Mouse (Mus musculus) CH12.LX (cell line): ENCODE results near the gene Mgat5b.

Experiments used
- CHD2 ChIP-seq: IDR thresholded peaks from 2 replicates; pipeline ENCODE4 v1.6.1; 2011; ENCODE audit warnings: low read length, improper control_type of control experiment
- CTCF ChIP-seq, 2 experiments: IDR thresholded peaks in 1 of 2; conservative IDR thresholded peaks in 1 of 2; 2 replicates each; pipeline ENCODE4 v1.5.1; 2011 to 2012; ENCODE audit warnings: low read depth in 2 of 2, low read length in 2 of 2, improper control_type of control experiment in 1 of 2, inconsistent platforms in 1 of 2, mild to moderate bottlenecking in 1 of 2, moderate library complexity in 1 of 2
- E2F4 ChIP-seq: IDR thresholded peaks from 2 replicates; pipeline ENCODE4 v1.6.1; 2011; ENCODE audit warnings: low read depth, low read length, improper control_type of control experiment; ENCODE audit not compliant: insufficient replicate concordance
- EP300 ChIP-seq: IDR thresholded peaks from 2 replicates; pipeline ENCODE4 v1.6.1; 2011; ENCODE audit warnings: low read length, improper control_type of control experiment
- IRF4 ChIP-seq: IDR thresholded peaks from 2 replicates; pipeline ENCODE4 v1.6.1; 2014; ENCODE audit warnings: low read depth, mild to moderate bottlenecking, inconsistent platforms, low read length, improper control_type of control experiment
- JUN ChIP-seq: IDR thresholded peaks from 2 replicates; pipeline ENCODE4 v1.6.1; 2011; ENCODE audit warnings: low read depth, mild to moderate bottlenecking, low read length, improper control_type of control experiment, moderate library complexity; ENCODE audit not compliant: insufficient read depth
- KAT2A ChIP-seq: IDR thresholded peaks from 2 replicates; pipeline ENCODE4 v1.6.1; 2012; ENCODE audit warnings: low read length, improper control_type of control experiment, inconsistent platforms; ENCODE audit not compliant: insufficient replicate concordance
- MYC ChIP-seq: IDR thresholded peaks from 2 replicates; pipeline ENCODE4 v1.6.1; 2011; ENCODE audit warnings: low read depth, mild to moderate bottlenecking, improper control_type of control experiment, low read length
- NRF1 ChIP-seq: IDR thresholded peaks from 2 replicates; pipeline ENCODE4 v1.6.1; 2014; ENCODE audit warnings: low read depth, mild to moderate bottlenecking, inconsistent platforms, low read length, improper control_type of control experiment, moderate library complexity
- SIN3A ChIP-seq: IDR thresholded peaks from 2 replicates; pipeline ENCODE4 v1.6.1; 2012; ENCODE audit warnings: low read length, improper control_type of control experiment, inconsistent platforms
- TBP ChIP-seq: conservative IDR thresholded peaks from 2 replicates; pipeline ENCODE4 v1.6.1; 2011; ENCODE audit warnings: low read depth, low read length, improper control_type of control experiment

DNA sequence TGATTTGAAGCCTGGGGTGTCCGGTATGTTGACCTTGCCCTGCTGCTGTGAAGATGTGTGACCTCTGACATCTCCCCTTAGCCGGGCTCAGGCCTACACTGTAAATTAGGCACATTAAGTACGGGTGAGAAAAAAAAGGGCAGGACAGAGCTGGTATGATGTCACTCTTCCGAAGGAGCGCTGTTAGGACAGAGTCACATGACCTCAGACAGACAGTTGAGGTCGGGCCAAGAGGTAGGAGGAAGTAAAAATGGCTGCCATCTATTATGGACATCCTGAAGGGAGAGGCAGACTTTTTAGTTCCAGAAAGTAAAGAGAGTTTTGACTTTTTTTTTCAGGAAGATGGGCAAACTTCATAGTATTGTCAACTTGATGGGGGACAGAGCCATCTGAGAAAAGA, 73.3 kb downstream of the Mgat5b start:
- TF ChIP-seq IRF4 (no peak), SIN3A (no peak), CTCF (conservative IDR thresholded peaks at IDR 0.05 in 1 of 2, IDR thresholded peaks at IDR 0.05 in 1 of 2; ENCODE audit: low read depth in 2 of 2, low read length in 2 of 2) (no peak), MYC (no peak), E2F4 (no peak), NRF1 (no peak), KAT2A (no peak), TBP (no peak), JUN (no peak), CHD2 (no peak), EP300 (no peak)
